Mouse (Mus musculus): ENCODE measurements around the gene Phf21a. TPM values are rescaled to one million over a fixed set of nuclear protein-coding genes. Genes with fewer than 3 reads are reported as not detected.

Phf21a gene
- polyA plus RNA-seq, 1 experiment from 2014 or later: 34.1 TPM

GRCm38 (mm10) chr2:92322669-92323068 is 229.8 kb downstream of the Phf21a start:
- Histone ChIP-seq H3K4me3 (ENCODE audit: low read depth, low read length) (no peak overlapping the region), H3K4me2 (ENCODE audit: low read depth) (no peak overlapping the region), H3K27ac (ENCODE audit: low read depth, low read length) (no peak overlapping the region), H3K36me3 (ENCODE audit: control insufficient read depth, insufficient read depth, low read length) (peaks cover 3% of the 10 kb centered on the region; the same call in 1 of the 2 replicates), H3K4me1 (ENCODE audit: control insufficient read depth, insufficient read depth, low read length) (no peaks in the 10 kb centered on the region), H3K27me3 (ENCODE audit: control insufficient read depth, insufficient read depth, low read length) (no peaks in the 10 kb centered on the region), H3K9me3 (ENCODE audit: control insufficient read depth, low read length) (no peaks in the 10 kb centered on the region), H3K9ac (ENCODE audit: low read length) (no peak overlapping the region)
- DNase-seq (ENCODE audit: low spot score) (no peak), ATAC-seq (ENCODE audit: insufficient read depth, low FRiP score, low TSS enrichment) (no peak)
- WGBS: 82% methylated on average over 2 of the region's 2 CpGs

DNA sequence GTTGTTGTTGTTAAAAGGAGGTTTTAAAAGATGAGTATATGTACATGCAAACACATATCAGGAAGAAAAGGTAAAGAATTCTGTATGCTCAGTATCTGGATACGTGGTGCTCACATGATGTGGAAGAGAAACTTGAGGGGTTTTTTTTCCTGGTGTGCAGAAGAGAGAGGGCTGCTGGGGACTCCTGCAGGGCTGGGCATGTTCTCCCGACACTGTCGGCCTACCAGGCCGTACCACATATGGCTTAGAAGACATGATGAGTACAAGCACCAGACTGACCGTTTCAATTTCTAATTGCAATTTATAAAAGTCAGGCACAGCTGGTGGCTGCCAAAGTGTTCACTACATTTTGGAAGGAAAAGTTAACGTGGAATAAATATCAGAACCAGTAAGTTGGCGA is 232.8 kb downstream of the Phf21a start:
- 81% methylated on average over 7 of the region's 7 CpGs for WGBS
- Histone ChIP-seq H3K4me3 (ENCODE audit: low read depth, low read length) (no peak overlapping the region), H3K36me3 (ENCODE audit: control insufficient read depth, insufficient read depth, low read length) (peaks cover 5% of the 10 kb centered on the region; the same call in 1 of the 2 replicates), H3K4me1 (ENCODE audit: control insufficient read depth, insufficient read depth, low read length) (no peaks in the 10 kb centered on the region), H3K27me3 (ENCODE audit: control insufficient read depth, insufficient read depth, low read length) (no peaks in the 10 kb centered on the region), H3K27ac (ENCODE audit: low read depth, low read length) (no peak overlapping the region), H3K9me3 (ENCODE audit: control insufficient read depth, low read length) (no peaks in the 10 kb centered on the region), H3K4me2 (ENCODE audit: low read depth) (no peak overlapping the region), H3K9ac (ENCODE audit: low read length) (no peak overlapping the region)
- DNase-seq (ENCODE audit: low spot score): no peak
- ATAC-seq (ENCODE audit: insufficient read depth, low FRiP score, low TSS enrichment): no peak

DNA sequence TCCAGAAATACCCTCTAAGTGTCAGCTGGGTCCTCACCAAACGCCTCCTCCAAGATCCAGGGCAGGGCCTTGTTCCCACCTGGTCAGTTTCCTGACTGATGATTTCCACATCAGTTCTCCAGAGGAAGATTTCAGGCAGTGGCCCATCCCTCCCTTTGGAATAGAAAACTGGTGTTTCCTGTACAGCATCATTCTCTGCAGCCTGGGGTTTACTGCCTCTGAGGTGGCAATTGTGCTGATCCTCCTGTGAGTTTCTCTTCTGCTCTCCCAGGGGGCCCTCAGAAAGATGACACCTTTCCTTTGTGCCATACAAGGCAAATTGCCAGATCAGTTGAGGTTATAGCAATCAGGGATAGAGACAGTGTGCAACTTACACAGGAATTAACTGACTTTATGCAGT is 233.3 kb downstream of the Phf21a start:
- Histone ChIP-seq H3K9me3 (ENCODE audit: control insufficient read depth, low read length) (no peaks in the 10 kb centered on the region), H3K9ac (ENCODE audit: low read length) (no peak overlapping the region), H3K4me2 (ENCODE audit: low read depth) (no peak overlapping the region), H3K36me3 (ENCODE audit: control insufficient read depth, insufficient read depth, low read length) (peaks cover 5% of the 10 kb centered on the region; the same call in 1 of the 2 replicates), H3K4me3 (ENCODE audit: low read depth, low read length) (no peak overlapping the region), H3K4me1 (ENCODE audit: control insufficient read depth, insufficient read depth, low read length) (no peaks in the 10 kb centered on the region), H3K27me3 (ENCODE audit: control insufficient read depth, insufficient read depth, low read length) (no peaks in the 10 kb centered on the region), H3K27ac (ENCODE audit: low read depth, low read length) (no peak overlapping the region)
- 55% methylated on average over 1 of the region's 1 CpGs for WGBS
- ATAC-seq (ENCODE audit: insufficient read depth, low FRiP score, low TSS enrichment) (no peak), DNase-seq (ENCODE audit: low spot score) (no peak)

DNA sequence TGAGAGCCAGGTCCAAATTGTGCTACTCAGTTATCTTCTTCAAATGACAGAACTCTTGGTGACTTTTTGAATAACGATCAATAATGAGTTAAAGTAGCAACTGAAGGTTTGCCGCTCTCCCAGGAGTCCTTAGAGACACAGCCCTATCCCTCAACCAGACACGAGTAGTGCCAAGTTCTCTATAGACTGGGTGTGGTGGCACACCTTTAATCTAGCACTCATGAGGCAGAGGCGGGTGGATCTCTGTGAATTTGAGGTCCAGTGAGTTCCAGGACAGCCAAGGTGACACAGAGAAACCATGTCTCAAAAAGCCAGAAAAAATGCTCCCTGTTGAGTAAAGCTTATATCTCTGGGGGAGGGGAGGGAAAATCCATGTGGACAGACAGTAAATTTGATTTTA is 234.7 kb downstream of the Phf21a start:
- no peak for ATAC-seq (ENCODE audit: insufficient read depth, low FRiP score, low TSS enrichment)
- H3K27ac ChIP-seq (ENCODE audit: low read depth, low read length): no peak overlapping the region
- H3K27me3 ChIP-seq (ENCODE audit: control insufficient read depth, insufficient read depth, low read length): no peaks in the 10 kb centered on the region
- WGBS: 94% methylated on average over 4 of the region's 4 CpGs
- no peak overlapping the region for H3K4me2 ChIP-seq (ENCODE audit: low read depth)
- no peaks in the 10 kb centered on the region for H3K4me1 ChIP-seq (ENCODE audit: control insufficient read depth, insufficient read depth, low read length)
- no peak overlapping the region for H3K4me3 ChIP-seq (ENCODE audit: low read depth, low read length)
- peaks cover 2% of the 10 kb centered on the region; the same call in 1 of the 2 replicates for H3K36me3 ChIP-seq (ENCODE audit: control insufficient read depth, insufficient read depth, low read length)
- H3K9me3 ChIP-seq (ENCODE audit: control insufficient read depth, low read length): no peaks in the 10 kb centered on the region
- DNase-seq (ENCODE audit: low spot score): no peak
- no peak overlapping the region for H3K9ac ChIP-seq (ENCODE audit: low read length)

GRCm38 (mm10) chr2:92328206-92328605 is 235.3 kb downstream of the Phf21a start:
- H3K4me1 ChIP-seq (ENCODE audit: control insufficient read depth, insufficient read depth, low read length): no peaks in the 10 kb centered on the region
- H3K4me3 ChIP-seq (ENCODE audit: low read depth, low read length): no peak overlapping the region
- 91% methylated on average over 8 of the region's 8 CpGs for whole genome bisulfite sequencing
- DNase-seq (ENCODE audit: low spot score) (no peak), ATAC-seq (ENCODE audit: insufficient read depth, low FRiP score, low TSS enrichment) (no peak)
- no peak overlapping the region for H3K27ac ChIP-seq (ENCODE audit: low read depth, low read length)
- H3K27me3 ChIP-seq (ENCODE audit: control insufficient read depth, insufficient read depth, low read length): no peaks in the 10 kb centered on the region
- H3K9ac ChIP-seq (ENCODE audit: low read length): no peak overlapping the region
- peaks cover 2% of the 10 kb centered on the region; the same call in 1 of the 2 replicates for H3K36me3 ChIP-seq (ENCODE audit: control insufficient read depth, insufficient read depth, low read length)
- H3K4me2 ChIP-seq (ENCODE audit: low read depth): no peak overlapping the region
- no peaks in the 10 kb centered on the region for H3K9me3 ChIP-seq (ENCODE audit: control insufficient read depth, low read length)

GRCm38 (mm10) chr2:92330840-92331239 is 237.9 kb downstream of the Phf21a start:
- Histone ChIP-seq H3K27ac (ENCODE audit: low read depth, low read length) (no peak overlapping the region), H3K36me3 (ENCODE audit: control insufficient read depth, insufficient read depth, low read length) (peaks cover 4% of the 10 kb centered on the region), H3K4me3 (ENCODE audit: low read depth, low read length) (no peak overlapping the region), H3K4me1 (ENCODE audit: control insufficient read depth, insufficient read depth, low read length) (no peaks in the 10 kb centered on the region), H3K9ac (ENCODE audit: low read length) (no peak overlapping the region), H3K9me3 (ENCODE audit: control insufficient read depth, low read length) (no peaks in the 10 kb centered on the region), H3K27me3 (ENCODE audit: control insufficient read depth, insufficient read depth, low read length) (no peaks in the 10 kb centered on the region), H3K4me2 (ENCODE audit: low read depth) (no peak overlapping the region)
- DNase-seq (ENCODE audit: low spot score): peak; percentile 17
- no peak for ATAC-seq (ENCODE audit: insufficient read depth, low FRiP score, low TSS enrichment)
- WGBS: 39% methylated on average over 2 of the region's 2 CpGs

- H3K4me2 ChIP-seq (ENCODE audit: low read depth): no peak overlapping the region
- DNase-seq (ENCODE audit: low spot score): peak; percentile 16
- no peaks in the 10 kb centered on the region for H3K4me1 ChIP-seq (ENCODE audit: control insufficient read depth, insufficient read depth, low read length)
- 87% methylated on average over 2 of the region's 2 CpGs for WGBS
- H3K4me3 ChIP-seq (ENCODE audit: low read depth, low read length): no peak overlapping the region
- H3K9ac ChIP-seq (ENCODE audit: low read length): no peak overlapping the region
- no peak for ATAC-seq (ENCODE audit: insufficient read depth, low FRiP score, low TSS enrichment)
- H3K27ac ChIP-seq (ENCODE audit: low read depth, low read length): no peak overlapping the region
- H3K9me3 ChIP-seq (ENCODE audit: control insufficient read depth, low read length): no peaks in the 10 kb centered on the region
- H3K27me3 ChIP-seq (ENCODE audit: control insufficient read depth, insufficient read depth, low read length): no peaks in the 10 kb centered on the region
- peaks cover 4% of the 10 kb centered on the region for H3K36me3 ChIP-seq (ENCODE audit: control insufficient read depth, insufficient read depth, low read length)
These were observed 238.5 kb downstream of the Phf21a start for GRCm38 (mm10) chr2:92331410-92331809.

DNA sequence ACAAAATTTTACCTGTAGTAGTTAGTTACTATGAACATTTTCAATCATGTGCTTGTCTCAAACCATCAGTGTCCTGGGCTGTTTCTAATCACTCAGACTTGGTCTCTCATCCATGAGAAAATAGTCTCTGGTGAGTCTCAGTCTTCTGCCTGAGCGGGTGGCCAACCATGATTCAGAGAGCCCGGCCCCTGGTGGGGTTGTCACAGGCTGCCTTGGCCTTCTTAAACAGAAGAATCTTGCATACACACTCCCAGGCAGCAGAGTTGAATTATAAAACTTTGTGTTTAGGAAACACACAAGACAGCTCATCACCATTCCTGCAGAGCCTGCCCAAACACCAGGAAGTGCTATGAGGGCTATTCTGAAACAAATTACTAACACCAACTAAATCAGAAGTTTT is 239.0 kb downstream of the Phf21a start:
- DNase-seq (ENCODE audit: low spot score) (no peak), ATAC-seq (ENCODE audit: insufficient read depth, low FRiP score, low TSS enrichment) (no peak)
- Histone ChIP-seq H3K4me3 (ENCODE audit: low read depth, low read length) (no peak overlapping the region), H3K4me1 (ENCODE audit: control insufficient read depth, insufficient read depth, low read length) (no peaks in the 10 kb centered on the region), H3K4me2 (ENCODE audit: low read depth) (no peak overlapping the region), H3K9me3 (ENCODE audit: control insufficient read depth, low read length) (no peaks in the 10 kb centered on the region), H3K36me3 (ENCODE audit: control insufficient read depth, insufficient read depth, low read length) (peaks cover 4% of the 10 kb centered on the region), H3K9ac (ENCODE audit: low read length) (no peak overlapping the region), H3K27ac (ENCODE audit: low read depth, low read length) (no peak overlapping the region), H3K27me3 (ENCODE audit: control insufficient read depth, insufficient read depth, low read length) (no peaks in the 10 kb centered on the region)
- WGBS: 93% methylated on average over 2 of the region's 2 CpGs

DNA sequence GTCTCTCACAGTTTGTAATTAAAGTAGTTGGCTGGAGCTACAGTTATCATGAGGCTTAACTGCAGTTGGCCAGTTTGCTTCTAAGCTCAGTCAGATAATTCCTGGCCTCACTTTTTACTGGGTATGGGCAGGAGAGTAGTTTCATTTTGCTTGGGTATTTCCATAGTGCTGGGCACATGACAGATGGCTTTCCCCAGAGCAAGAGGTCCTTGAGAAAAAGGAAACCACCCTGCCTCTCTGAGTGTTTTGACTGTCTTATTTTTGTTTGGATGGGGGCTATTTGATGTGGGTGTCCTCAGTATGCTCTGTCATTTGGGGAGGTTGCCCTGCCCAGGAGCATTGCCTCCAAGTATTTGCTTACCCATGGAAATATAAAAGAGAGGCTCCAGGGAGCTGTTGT is 249.5 kb downstream of the Phf21a start:
- no peaks in the 10 kb centered on the region for H3K4me1 ChIP-seq (ENCODE audit: control insufficient read depth, insufficient read depth, low read length)
- H3K9ac ChIP-seq (ENCODE audit: low read length): no peak overlapping the region
- no peaks in the 10 kb centered on the region for H3K9me3 ChIP-seq (ENCODE audit: control insufficient read depth, low read length)
- ATAC-seq (ENCODE audit: insufficient read depth, low FRiP score, low TSS enrichment): no peak
- no peaks in the 10 kb centered on the region; the same call in 1 of the 2 replicates for H3K36me3 ChIP-seq (ENCODE audit: control insufficient read depth, insufficient read depth, low read length)
- no peak for DNase-seq (ENCODE audit: low spot score)
- no peak overlapping the region for H3K27ac ChIP-seq (ENCODE audit: low read depth, low read length)
- H3K4me2 ChIP-seq (ENCODE audit: low read depth): no peak overlapping the region
- no peak overlapping the region for H3K4me3 ChIP-seq (ENCODE audit: low read depth, low read length)
- H3K27me3 ChIP-seq (ENCODE audit: control insufficient read depth, insufficient read depth, low read length): no peaks in the 10 kb centered on the region

Data from neural tube, embryonic 11.5 days (tissue).